Mouse (Mus musculus): ENCODE measurements at regions not wholly inside any gene's neighbourhood (a gene's known extent, or its start where the extent isn't known, plus 50 kb on each side); places are given as distances from the start of the nearest gene placed in this dataset.

- DNase-seq (ENCODE audit: low read depth, low spot score), result peak; percentile 76
These were observed 74.6 kb upstream of the Fermt1 start for GRCm38 (mm10) chr2:133020173-133020837.

GRCm38 (mm10) chr2:133021244-133021643 lies 75.5 kb upstream of the Fermt1 start:
- no peak for DNase-seq (ENCODE audit: low read depth, low spot score)

GRCm38 (mm10) chr2:133027038-133027437 lies 81.3 kb upstream of the Fermt1 start:
- DNase-seq (ENCODE audit: low read depth, low spot score), result no peak

- no peak for DNase-seq (ENCODE audit: low read depth, low spot score)
These were observed 89.7 kb upstream of the Fermt1 start for GRCm38 (mm10) chr2:133035421-133035820.

GRCm38 (mm10) chr2:133040708-133041107 lies 95.0 kb upstream of the Fermt1 start:
- DNase-seq (ENCODE audit: low read depth, low spot score), result peak; percentile 7

GRCm38 (mm10) chr2:133077698-133078356 lies 132.1 kb upstream of the Fermt1 start:
- no peak for DNase-seq (ENCODE audit: low read depth, low spot score)

- no peak for DNase-seq (ENCODE audit: low read depth, low spot score)
These were observed 145.3 kb upstream of the Fermt1 start for GRCm38 (mm10) chr2:133090976-133091375.

- DNase-seq (ENCODE audit: low read depth, low spot score), result peak; percentile 82
These were observed 167.9 kb upstream of the Fermt1 start for GRCm38 (mm10) chr2:133113642-133114041.

GRCm38 (mm10) chr2:133118651-133119050 lies 172.9 kb upstream of the Fermt1 start:
- no peak for DNase-seq (ENCODE audit: low read depth, low spot score)

GRCm38 (mm10) chr2:133125212-133125801 lies 179.6 kb upstream of the Fermt1 start:
- DNase-seq (ENCODE audit: low read depth, low spot score), result no peak

- no peak for DNase-seq (ENCODE audit: low read depth, low spot score)
These were observed 189.2 kb upstream of the Fermt1 start for GRCm38 (mm10) chr2:133134878-133135277.

GRCm38 (mm10) chr2:133138877-133139276 lies 193.2 kb upstream of the Fermt1 start:
- no peak for DNase-seq (ENCODE audit: low read depth, low spot score)

- DNase-seq (ENCODE audit: low read depth, low spot score), result no peak
These were observed 195.8 kb upstream of the Fermt1 start for GRCm38 (mm10) chr2:133141341-133142035.

GRCm38 (mm10) chr2:133152461-133152860 lies 206.8 kb upstream of the Fermt1 start:
- no peak for DNase-seq (ENCODE audit: low read depth, low spot score)

- DNase-seq (ENCODE audit: low read depth, low spot score), result peak; percentile 55
These were observed 210.8 kb upstream of the Fermt1 start for GRCm38 (mm10) chr2:133156537-133156936.

- DNase-seq (ENCODE audit: low read depth, low spot score), result peak; percentile 51
These were observed 212.5 kb upstream of the Fermt1 start for GRCm38 (mm10) chr2:133158206-133158605.

GRCm38 (mm10) chr2:133159398-133159797 lies 213.7 kb upstream of the Fermt1 start:
- DNase-seq (ENCODE audit: low read depth, low spot score), result peak; percentile 3

- DNase-seq (ENCODE audit: low read depth, low spot score), result no peak
These were observed 230.7 kb upstream of the Fermt1 start for GRCm38 (mm10) chr2:133176411-133176810.

GRCm38 (mm10) chr2:133181216-133181615 lies 235.5 kb upstream of the Fermt1 start:
- no peak for DNase-seq (ENCODE audit: low read depth, low spot score)

GRCm38 (mm10) chr2:133182920-133183319 lies 237.2 kb upstream of the Fermt1 start:
- DNase-seq (ENCODE audit: low read depth, low spot score), result no peak

GRCm38 (mm10) chr2:133204295-133204866 lies 258.7 kb upstream of the Fermt1 start:
- no peak for DNase-seq (ENCODE audit: low read depth, low spot score)

- no peak for DNase-seq (ENCODE audit: low read depth, low spot score)
These were observed 262.8 kb upstream of the Fermt1 start for GRCm38 (mm10) chr2:133208498-133208897.
